Mouse (Mus musculus) heart, postnatal 0 days (tissue): ENCODE data around the gene Faap20.

Experiments used
- CTCF ChIP-seq: IDR thresholded peaks from 2 replicates; pipeline ENCODE4 v1.5.1; 2016; ENCODE audit warnings: antibody characterized with exemption, control low read depth, low read depth
- EP300 ChIP-seq: IDR thresholded peaks from 2 replicates; pipeline ENCODE4 v1.6.1; 2016; ENCODE audit warnings: antibody characterized with exemption, low read depth

DNA sequence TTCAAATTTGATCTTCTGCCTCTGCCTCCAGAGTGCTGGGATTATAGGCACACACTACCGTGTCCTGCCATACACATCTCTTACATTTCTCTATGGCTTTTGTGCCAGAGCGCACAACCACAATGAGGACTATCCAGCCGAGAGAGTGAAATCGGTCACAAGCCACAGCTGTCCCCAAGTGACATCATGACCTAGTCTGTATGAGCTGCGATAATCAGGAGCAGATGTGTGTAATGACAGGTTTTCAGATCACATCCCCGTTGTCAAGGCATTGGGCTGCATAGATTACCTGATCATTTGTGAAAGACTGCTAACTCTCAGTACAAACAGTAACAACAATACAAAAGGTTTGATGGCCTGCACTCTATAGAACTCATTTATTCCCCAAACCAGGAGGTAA is 28.4 kb downstream of the Faap20 start:
- TF ChIP-seq EP300 (no peak), CTCF (no peak)
